Mouse (Mus musculus): ENCODE data around the gene Mrc2. TPM values are rescaled to one million over a fixed set of nuclear protein-coding genes. Genes with fewer than 3 reads are reported as not detected.

Mrc2 gene
- total and polyA plus RNA-seq, 3 experiments, result under 0.01 to 0.10 (median 0.09) TPM

GRCm38 (mm10) chr11:105261116-105261515 lies 31.3 kb upstream of the Mrc2 start:
- H3K36me3 ChIP-seq (replicated peaks in 1 of 2; ENCODE audit: control insufficient read depth in 1 of 2, insufficient read depth in 1 of 2, low read length in 1 of 2), result peaks cover 54 to 81% of the 10 kb centered on the region in 2 experiments

GRCm38 (mm10) chr11:105261601-105262351 lies 30.7 kb upstream of the Mrc2 start:
- no peak overlapping the region for H3K9ac ChIP-seq (ENCODE audit: insufficient read depth, low read depth)
- H3K27me3 ChIP-seq (replicated peaks), result no peaks in the 10 kb centered on the region
- no peaks in the 10 kb centered on the region for H3K9me3 ChIP-seq (replicated peaks; ENCODE audit: low read length)
- peaks cover 54 to 81% of the 10 kb centered on the region in 2 experiments for H3K36me3 ChIP-seq (replicated peaks in 1 of 2; ENCODE audit: control insufficient read depth in 1 of 2, insufficient read depth in 1 of 2, low read length in 1 of 2)
- H3K4me2 ChIP-seq (ENCODE audit: insufficient read depth, low read depth, poor library complexity, severe bottlenecking), result no peak overlapping the region
- in situ Hi-C loops (cut with MboI; ENCODE audit: low pct_ligation_motif_present, low pct_unique_long_range_greater_than_20kb, low sequenced_read_pairs) (no loop called here), dilution Hi-C loops (cut with MboI; ENCODE audit: extremely low pct_ligation_motif_present, extremely low pct_unique_long_range_greater_than_20kb, low sequenced_read_pairs) (no loop called here)
- no peak overlapping the region for H3K27ac ChIP-seq (ENCODE audit: insufficient read depth, low read depth)
- TF ChIP-seq NELFE (IDR thresholded peaks at IDR 0.05; ENCODE audit: low read depth, low read length), result no peak
- TF ChIP-seq KAT2A (IDR thresholded peaks at IDR 0.05; ENCODE audit: insufficient replicate concordance, low read length), result no peak
- TF ChIP-seq TBP (conservative IDR thresholded peaks at IDR 0.05; ENCODE audit: low read depth, low read length), result no peak
- no peak for TF ChIP-seq POLR2A (IDR thresholded peaks at IDR 0.05; ENCODE audit: low read depth, low read length)
- no peak for TF ChIP-seq ELF1 (IDR thresholded peaks at IDR 0.05; ENCODE audit: low read depth, low read length)
- TF ChIP-seq RCOR1 (conservative IDR thresholded peaks at IDR 0.05; ENCODE audit: low read depth, low read length), result no peak
- TF ChIP-seq IRF4 (IDR thresholded peaks at IDR 0.05; ENCODE audit: low read depth, low read length), result no peak
- TF ChIP-seq TCF12 (IDR thresholded peaks at IDR 0.05; ENCODE audit: low read depth, low read length), result no peak
- TF ChIP-seq CTCF (conservative IDR thresholded peaks at IDR 0.05 in 1 of 2, IDR thresholded peaks at IDR 0.05 in 1 of 2; ENCODE audit: low read depth in 2 of 2, low read length in 2 of 2), result no peak
- TF ChIP-seq MAFK (IDR thresholded peaks at IDR 0.05; ENCODE audit: insufficient replicate concordance, low read length), result no peak
- no peak for TF ChIP-seq MAZ (IDR thresholded peaks at IDR 0.05; ENCODE audit: low read depth, low read length)
- no peak for TF ChIP-seq MYC (IDR thresholded peaks at IDR 0.05; ENCODE audit: low read depth, low read length)
- TF ChIP-seq SIN3A (IDR thresholded peaks at IDR 0.05; ENCODE audit: low read length), result no peak
- TF ChIP-seq SMC3 (IDR thresholded peaks at IDR 0.05; ENCODE audit: low read depth, low read length), result no peak
- H3K79me2 ChIP-seq (replicated peaks; ENCODE audit: control insufficient read depth, extremely low read depth, insufficient read depth, poor library complexity, severe bottlenecking), result no peaks in the 10 kb centered on the region
- H3K4me3 ChIP-seq (replicated peaks in 1 of 3; ENCODE audit: low read depth in 2 of 3, low read length in 2 of 3, poor library complexity in 1 of 3), result no peak overlapping the region
- no peak for DNase-seq (ENCODE audit: extremely low read depth)
- H3K4me1 ChIP-seq (ENCODE audit: control insufficient read depth in 1 of 2, insufficient read depth in 2 of 2), result no peaks in the 10 kb centered on the region

More at GRCm38 (mm10) chr11:105261116-105261515, 31.3 kb upstream of the Mrc2 start:
- TF ChIP-seq BHLHE40 (IDR thresholded peaks at IDR 0.05; ENCODE audit: low read depth, low read length), result no peak
- TF ChIP-seq ZC3H11A (IDR thresholded peaks at IDR 0.05; ENCODE audit: low read depth, low read length), result no peak
- no peak for TF ChIP-seq NELFE (IDR thresholded peaks at IDR 0.05; ENCODE audit: low read depth, low read length)
- no peak for TF ChIP-seq MAFK (IDR thresholded peaks at IDR 0.05; ENCODE audit: insufficient replicate concordance, low read length)
- TF ChIP-seq ELF1 (IDR thresholded peaks at IDR 0.05; ENCODE audit: low read depth, low read length), result no peak
- no peak for TF ChIP-seq POLR2A (IDR thresholded peaks at IDR 0.05; ENCODE audit: low read depth, low read length)
- TF ChIP-seq USF2 (conservative IDR thresholded peaks at IDR 0.05; ENCODE audit: low read depth, low read length), result no peak
- no peak for TF ChIP-seq RAD21 (IDR thresholded peaks at IDR 0.05; ENCODE audit: low read depth, low read length)
- TF ChIP-seq EP300 (IDR thresholded peaks at IDR 0.05; ENCODE audit: low read length), result no peak
- TF ChIP-seq GABPA (IDR thresholded peaks at IDR 0.05; ENCODE audit: insufficient replicate concordance, low read depth, low read length), result no peak
- TF ChIP-seq ZKSCAN1 (IDR thresholded peaks at IDR 0.05; ENCODE audit: borderline replicate concordance, low read depth, low read length), result no peak
- TF ChIP-seq TBP (conservative IDR thresholded peaks at IDR 0.05; ENCODE audit: low read depth, low read length), result no peak
- TF ChIP-seq MAZ (IDR thresholded peaks at IDR 0.05; ENCODE audit: low read depth, low read length), result no peak
- TF ChIP-seq MEF2A (IDR thresholded peaks at IDR 0.05; ENCODE audit: borderline replicate concordance, low read depth, low read length), result no peak
- TF ChIP-seq HCFC1 (IDR thresholded peaks at IDR 0.05; ENCODE audit: low read depth, low read length), result no peak
- TF ChIP-seq UBTF (IDR thresholded peaks at IDR 0.05; ENCODE audit: low read depth, low read length), result no peak
- no peak for TF ChIP-seq SMC3 (IDR thresholded peaks at IDR 0.05; ENCODE audit: low read depth, low read length)
- dilution Hi-C loops (cut with MboI; ENCODE audit: extremely low pct_ligation_motif_present, extremely low pct_unique_long_range_greater_than_20kb, low sequenced_read_pairs), result no loop called here
- H3K4me3 ChIP-seq (replicated peaks in 1 of 3; ENCODE audit: low read depth in 2 of 3, low read length in 2 of 3, poor library complexity in 1 of 3), result no peak overlapping the region
- no peaks in the 10 kb centered on the region for H3K9me3 ChIP-seq (replicated peaks; ENCODE audit: low read length)
- DNase-seq (ENCODE audit: extremely low read depth), result no peak
- in situ Hi-C loops (cut with MboI; ENCODE audit: low pct_ligation_motif_present, low pct_unique_long_range_greater_than_20kb, low sequenced_read_pairs), result no loop called here
- H3K4me2 ChIP-seq (ENCODE audit: insufficient read depth, low read depth, poor library complexity, severe bottlenecking), result no peak overlapping the region
- H3K27ac ChIP-seq (ENCODE audit: insufficient read depth, low read depth), result no peak overlapping the region
- H3K4me1 ChIP-seq (ENCODE audit: control insufficient read depth in 1 of 2, insufficient read depth in 2 of 2), result no peaks in the 10 kb centered on the region
- H3K79me2 ChIP-seq (replicated peaks; ENCODE audit: control insufficient read depth, extremely low read depth, insufficient read depth, poor library complexity, severe bottlenecking), result no peaks in the 10 kb centered on the region
- H3K27me3 ChIP-seq (replicated peaks), result no peaks in the 10 kb centered on the region
- no peak overlapping the region for H3K9ac ChIP-seq (ENCODE audit: insufficient read depth, low read depth)
